8 mouse cellular contexts compared by ENCODE assay signal in the genomic region with DNA sequence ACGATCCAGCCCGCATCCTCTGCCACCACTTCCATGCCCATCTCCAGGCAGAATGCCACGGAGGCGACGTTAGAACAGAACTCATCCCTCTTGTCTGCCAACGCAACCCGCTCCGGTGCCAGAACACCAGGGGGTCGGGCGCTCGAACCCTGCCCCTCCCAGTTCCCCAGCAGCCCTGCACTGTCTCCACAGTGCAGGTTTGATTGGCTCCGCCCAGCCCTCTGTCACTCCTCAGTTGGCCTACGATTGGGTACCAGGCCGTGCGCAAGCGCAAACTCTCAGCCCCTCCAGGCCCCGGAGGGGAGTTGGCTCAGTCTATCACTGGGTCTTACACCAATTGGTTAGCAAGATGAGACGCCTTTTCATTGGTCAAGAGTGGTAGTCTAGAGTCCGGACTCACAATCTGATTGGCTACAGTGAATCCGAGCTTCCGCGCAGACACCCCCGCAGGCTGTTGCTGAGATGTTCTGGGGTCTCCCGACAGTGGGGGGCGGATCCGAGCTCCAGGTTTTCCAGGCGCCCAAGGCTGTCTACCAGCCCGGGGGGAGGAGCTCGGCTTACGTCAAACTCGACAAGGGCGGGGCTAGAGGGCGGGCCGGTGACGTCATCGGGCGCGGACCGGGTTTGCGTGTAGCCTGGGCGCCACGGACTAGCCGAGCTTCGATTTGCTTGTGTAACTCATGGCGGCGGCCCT. TPM values are rescaled to one million over a fixed set of nuclear protein-coding genes. Genes with fewer than 3 reads are reported as not detected.
DNase-seq lines count a peak whose midpoint lies in the region; ATAC-seq and TF ChIP-seq lines count a peak whose summit lies in the region.

No protein-coding gene starts in this region.

- peaks cover 3% of the 10 kb centered on the region; the same call in 1 of the 2 replicates for H3K36me3 ChIP-seq in embryonic facial prominence, embryonic 15.5 days
- no peaks in the 10 kb centered on the region for H3K36me3 ChIP-seq in limb, embryonic 14.5 days (ENCODE audit: control insufficient read depth, insufficient read depth, low read length)
- H3K36me3 ChIP-seq in midbrain, postnatal 0 days (ENCODE audit: insufficient read depth, low read length): no peaks in the 10 kb centered on the region

- peak overlapping the region; percentile 100 for H3K27ac ChIP-seq in bone marrow, adult 2 months (ENCODE audit: control insufficient read depth, insufficient read depth, low read depth, low read length, poor library complexity)
- H3K27ac ChIP-seq in embryonic facial prominence, embryonic 15.5 days (replicated peaks): peak overlapping the region; percentile 98
- H3K27ac ChIP-seq in limb, embryonic 14.5 days (replicated peaks; ENCODE audit: low read depth, low read length): peak overlapping the region; percentile 95
- peak overlapping the region; percentile 99 for H3K27ac ChIP-seq in midbrain, postnatal 0 days (ENCODE audit: low read depth, low read length)

- peak overlapping the region; percentile 99 for H3K4me3 ChIP-seq in bone marrow, adult 2 months (replicated peaks; ENCODE audit: control insufficient read depth, low read depth, low read length)
- H3K4me3 ChIP-seq in embryonic facial prominence, embryonic 15.5 days (replicated peaks): peak overlapping the region; percentile 88
- H3K4me3 ChIP-seq in limb, embryonic 14.5 days (replicated peaks; ENCODE audit: low read length): peak overlapping the region; percentile 75
- peak overlapping the region; percentile 84 for H3K4me3 ChIP-seq in midbrain, postnatal 0 days (ENCODE audit: low read depth, low read length)

- TF ChIP-seq POLR2A in bone marrow, adult 2 months (IDR thresholded peaks at IDR 0.05; ENCODE audit: borderline replicate concordance, control insufficient read depth, low read depth, low read length): peak; percentile 65; the same call in 1 of the 2 replicates
- TF ChIP-seq POLR2A in limb, embryonic 14.5 days (IDR thresholded peaks at IDR 0.05; ENCODE audit: borderline replicate concordance, extremely low read depth, insufficient read depth, insufficient read length): peak; percentile 84; the same call in 1 of the 2 replicates

- TF ChIP-seq CTCF in bone marrow, adult 2 months (IDR thresholded peaks at IDR 0.05; ENCODE audit: control insufficient read depth, insufficient read depth, low read length): no peak
- peak; percentile 18; the same call in 1 of the 2 replicates for TF ChIP-seq CTCF in midbrain, postnatal 0 days (IDR thresholded peaks at IDR 0.05)

- H3K4me1 ChIP-seq in bone marrow, adult 2 months (ENCODE audit: control insufficient read depth, insufficient read depth, low read length): peaks cover 3% of the 10 kb centered on the region; the same call in 1 of the 2 replicates
- H3K4me1 ChIP-seq in embryonic facial prominence, embryonic 15.5 days: peaks cover 13% of the 10 kb centered on the region
- peaks cover 8% of the 10 kb centered on the region; the same call in 1 of the 2 replicates for H3K4me1 ChIP-seq in limb, embryonic 14.5 days (ENCODE audit: control insufficient read depth, insufficient read depth, low read length)
- peaks cover 6% of the 10 kb centered on the region; the same call in 1 of the 2 replicates for H3K4me1 ChIP-seq in midbrain, postnatal 0 days (ENCODE audit: insufficient read depth, low read length)

- ATAC-seq in embryonic facial prominence, embryonic 15.5 days (ENCODE audit: insufficient number of reproducible peaks, low FRiP score, low TSS enrichment, low read depth): peak; percentile 95
- peak; percentile 94 for ATAC-seq in limb, embryonic 14.5 days (ENCODE audit: low FRiP score, low read depth)
- peak; percentile 96 for ATAC-seq in midbrain, postnatal 0 days (ENCODE audit: low FRiP score)

- WGBS in bone marrow, adult 2 months: under 1% methylated on average over 46 of the region's 46 CpGs
- WGBS in embryonic facial prominence, embryonic 15.5 days: under 1% methylated on average over 46 of the region's 46 CpGs
- under 1% methylated on average over 46 of the region's 46 CpGs for WGBS in limb, embryonic 14.5 days
- WGBS in midbrain, postnatal 0 days: under 1% methylated on average over 44 of the region's 46 CpGs

- H3K4me2 ChIP-seq in embryonic facial prominence, embryonic 15.5 days (replicated peaks): peak overlapping the region; percentile 76
- H3K4me2 ChIP-seq in limb, embryonic 14.5 days (replicated peaks; ENCODE audit: low read depth, low read length, severe bottlenecking): peak overlapping the region; percentile 74
- peak overlapping the region; percentile 68 for H3K4me2 ChIP-seq in midbrain, postnatal 0 days (ENCODE audit: low read depth, low read length, poor library complexity, severe bottlenecking)

- peak overlapping the region; percentile 81 for H3K9ac ChIP-seq in embryonic facial prominence, embryonic 15.5 days
- peak overlapping the region; percentile 83 for H3K9ac ChIP-seq in limb, embryonic 14.5 days (ENCODE audit: low read depth, low read length, severe bottlenecking)
- H3K9ac ChIP-seq in midbrain, postnatal 0 days (replicated peaks; ENCODE audit: low read length, poor library complexity, severe bottlenecking): peak overlapping the region; percentile 64

- no peaks in the 10 kb centered on the region for H3K27me3 ChIP-seq in embryonic facial prominence, embryonic 15.5 days
- H3K27me3 ChIP-seq in limb, embryonic 14.5 days (ENCODE audit: control insufficient read depth, insufficient read depth, low read length): no peaks in the 10 kb centered on the region
- H3K27me3 ChIP-seq in midbrain, postnatal 0 days (ENCODE audit: insufficient read depth, low read length): no peaks in the 10 kb centered on the region

- no peaks in the 10 kb centered on the region; the same call in 1 of the 2 replicates for H3K9me3 ChIP-seq in embryonic facial prominence, embryonic 15.5 days (replicated peaks)
- H3K9me3 ChIP-seq in limb, embryonic 14.5 days (ENCODE audit: control insufficient read depth, low read length): no peaks in the 10 kb centered on the region
- H3K9me3 ChIP-seq in midbrain, postnatal 0 days (ENCODE audit: low read length): no peaks in the 10 kb centered on the region

- peak; percentile 98 to 99 for DNase-seq in B cell, adult 2 months
- DNase-seq in heart, adult 8-10 months (ENCODE audit: low spot score): peak; percentile 98
- DNase-seq in kidney, adult 9 months: peak; percentile 99
- DNase-seq in limb, embryonic 14.5 days (ENCODE audit: low spot score): peak; percentile 100
- DNase-seq in midbrain, postnatal 0 days (ENCODE audit: low spot score): peak; percentile 100
- peak; percentile 95 to 99 for DNase-seq in spleen, postnatal 4 days (ENCODE audit: low spot score in 2 of 2)

RNA-seq across cellular contexts. Expression of a gene that starts 0.8 kb away (rescaled TPM):
- 3.9 and 6.9 TPM in 2 replicates for polyA plus RNA-seq in bone marrow, adult 2 months (2011; ENCODE audit: insufficient read depth, insufficient read length, low replicate concordance, missing spikeins)
- 17.6 and 18.0 TPM in 2 replicates for polyA plus RNA-seq in embryonic facial prominence, embryonic 15.5 days (2015; fragmentation: Nextera tagmentation; extraction: Ambion mirVana)
- total RNA-seq in heart, adult 8-10 months (2022): 10 to 100 TPM in 3 of 4 experiments, 1 to 10 TPM in 1; 9.2 to 11.0 (median 10.6) TPM
- 20.9 and 21.5 TPM in 2 replicates for polyA plus RNA-seq in limb, embryonic 14.5 days (2012; rRNA removed)
- 16.4 and 18.9 TPM in 2 replicates for polyA plus RNA-seq in limb, embryonic 14.5 days (2014; fragmentation: Nextera tagmentation; extraction: Ambion mirVana)
- 50.4 and 51.4 TPM in 2 replicates for total RNA-seq in midbrain, postnatal 0 days (2014; rRNA removed)
- 22.9 and 25.6 TPM in 2 replicates for polyA plus RNA-seq in midbrain, postnatal 0 days (2015; fragmentation: Nextera tagmentation; extraction: Ambion mirVana)

Comparison
In these comparisons a context has a peak if more than half of its experiments do, and no peak if none do; other contexts are left out.
1. Peak in every context shown above with its lines: DNase-seq, ATAC-seq, H3K4me3 ChIP-seq and H3K27ac ChIP-seq.